Mouse (Mus musculus): ENCODE measurements at regions not wholly inside any gene's neighbourhood (a gene's known extent, or its start where the extent isn't known, plus 50 kb on each side); places are given as distances from the start of the nearest gene placed in this dataset.

GRCm38 (mm10) chr15:96197413-96197812 is 89.9 kb upstream of the Arid2 start:
- TF ChIP-seq POLR2A (IDR thresholded peaks at IDR 0.05; ENCODE audit: low read depth, low read length), result no peak
- TF ChIP-seq CTCF (conservative IDR thresholded peaks at IDR 0.05; ENCODE audit: insufficient read depth, insufficient read length, low read depth, low read length), result no peak
- Histone ChIP-seq H3K4me1 (ENCODE audit: control insufficient read depth, insufficient read depth, low read length) (no peaks in the 10 kb centered on the region), H3K36me3 (ENCODE audit: control insufficient read depth, insufficient read depth, low read length) (no peaks in the 10 kb centered on the region), H3K4me3 (ENCODE audit: insufficient read depth, low read depth, low read length) (no peak overlapping the region), H3K27me3 (replicated peaks; ENCODE audit: control insufficient read depth, insufficient read depth, low read length) (no peaks in the 10 kb centered on the region), H3K27ac (ENCODE audit: insufficient read depth, low read depth, low read length) (no peak overlapping the region)
- no peak for DNase-seq
- WGBS, result 54% methylated on average over 10 of the region's 10 CpGs

GRCm38 (mm10) chr15:96197932-96198331 is 89.4 kb upstream of the Arid2 start:
- H3K27me3 ChIP-seq (replicated peaks; ENCODE audit: control insufficient read depth, insufficient read depth, low read length), result no peaks in the 10 kb centered on the region
- H3K4me1 ChIP-seq (ENCODE audit: control insufficient read depth, insufficient read depth, low read length), result no peaks in the 10 kb centered on the region
- no peak overlapping the region for H3K27ac ChIP-seq (ENCODE audit: insufficient read depth, low read depth, low read length)
- no peak for DNase-seq
- H3K4me3 ChIP-seq (ENCODE audit: insufficient read depth, low read depth, low read length), result no peak overlapping the region
- WGBS, result 55% methylated on average over 5 of the region's 5 CpGs
- no peaks in the 10 kb centered on the region for H3K36me3 ChIP-seq (ENCODE audit: control insufficient read depth, insufficient read depth, low read length)
- TF ChIP-seq CTCF (conservative IDR thresholded peaks at IDR 0.05; ENCODE audit: insufficient read depth, insufficient read length, low read depth, low read length), result no peak
- no peak for TF ChIP-seq POLR2A (IDR thresholded peaks at IDR 0.05; ENCODE audit: low read depth, low read length)

GRCm38 (mm10) chr15:96201273-96201672 is 86.0 kb upstream of the Arid2 start:
- Histone ChIP-seq H3K27me3 (replicated peaks; ENCODE audit: control insufficient read depth, insufficient read depth, low read length) (no peaks in the 10 kb centered on the region), H3K4me1 (ENCODE audit: control insufficient read depth, insufficient read depth, low read length) (no peaks in the 10 kb centered on the region), H3K27ac (ENCODE audit: insufficient read depth, low read depth, low read length) (no peak overlapping the region), H3K36me3 (ENCODE audit: control insufficient read depth, insufficient read depth, low read length) (no peaks in the 10 kb centered on the region), H3K4me3 (ENCODE audit: insufficient read depth, low read depth, low read length) (no peak overlapping the region)
- DNase-seq, result no peak
- 87% methylated on average over 3 of the region's 3 CpGs for WGBS
- TF ChIP-seq POLR2A (IDR thresholded peaks at IDR 0.05; ENCODE audit: low read depth, low read length) (no peak), CTCF (conservative IDR thresholded peaks at IDR 0.05; ENCODE audit: insufficient read depth, insufficient read length, low read depth, low read length) (no peak)

- DNase-seq, result no peak
- WGBS, result 93% methylated on average over 10 of the region's 10 CpGs
These were observed 85.4 kb upstream of the Arid2 start for GRCm38 (mm10) chr15:96201701-96202460.

GRCm38 (mm10) chr15:96204187-96204586 is 83.1 kb upstream of the Arid2 start:
- no peaks in the 10 kb centered on the region for H3K4me1 ChIP-seq (ENCODE audit: control insufficient read depth, insufficient read depth, low read length)
- no peak overlapping the region for H3K4me3 ChIP-seq (ENCODE audit: insufficient read depth, low read depth, low read length)
- H3K27me3 ChIP-seq (replicated peaks; ENCODE audit: control insufficient read depth, insufficient read depth, low read length), result no peaks in the 10 kb centered on the region
- H3K27ac ChIP-seq (ENCODE audit: insufficient read depth, low read depth, low read length), result no peak overlapping the region
- TF ChIP-seq POLR2A (IDR thresholded peaks at IDR 0.05; ENCODE audit: low read depth, low read length), result no peak
- TF ChIP-seq CTCF (conservative IDR thresholded peaks at IDR 0.05; ENCODE audit: insufficient read depth, insufficient read length, low read depth, low read length), result no peak
- no peaks in the 10 kb centered on the region for H3K36me3 ChIP-seq (ENCODE audit: control insufficient read depth, insufficient read depth, low read length)
- WGBS, result 94% methylated on average over 5 of the region's 5 CpGs
- DNase-seq, result no peak

More at GRCm38 (mm10) chr15:96201701-96202460, 85.4 kb upstream of the Arid2 start:
- H3K4me3 ChIP-seq (ENCODE audit: insufficient read depth, low read depth, low read length), result no peak overlapping the region
- no peaks in the 10 kb centered on the region for H3K36me3 ChIP-seq (ENCODE audit: control insufficient read depth, insufficient read depth, low read length)
- no peaks in the 10 kb centered on the region for H3K4me1 ChIP-seq (ENCODE audit: control insufficient read depth, insufficient read depth, low read length)
- no peaks in the 10 kb centered on the region for H3K27me3 ChIP-seq (replicated peaks; ENCODE audit: control insufficient read depth, insufficient read depth, low read length)
- no peak overlapping the region for H3K27ac ChIP-seq (ENCODE audit: insufficient read depth, low read depth, low read length)
- TF ChIP-seq CTCF (conservative IDR thresholded peaks at IDR 0.05; ENCODE audit: insufficient read depth, insufficient read length, low read depth, low read length) (no peak), POLR2A (IDR thresholded peaks at IDR 0.05; ENCODE audit: low read depth, low read length) (no peak)

GRCm38 (mm10) chr15:96204623-96205022 is 82.7 kb upstream of the Arid2 start:
- Histone ChIP-seq H3K4me1 (ENCODE audit: control insufficient read depth, insufficient read depth, low read length) (no peaks in the 10 kb centered on the region), H3K36me3 (ENCODE audit: control insufficient read depth, insufficient read depth, low read length) (no peaks in the 10 kb centered on the region), H3K27ac (ENCODE audit: insufficient read depth, low read depth, low read length) (no peak overlapping the region), H3K4me3 (ENCODE audit: insufficient read depth, low read depth, low read length) (no peak overlapping the region), H3K27me3 (replicated peaks; ENCODE audit: control insufficient read depth, insufficient read depth, low read length) (no peaks in the 10 kb centered on the region)
- DNase-seq, result no peak
- TF ChIP-seq CTCF (conservative IDR thresholded peaks at IDR 0.05; ENCODE audit: insufficient read depth, insufficient read length, low read depth, low read length) (no peak), POLR2A (IDR thresholded peaks at IDR 0.05; ENCODE audit: low read depth, low read length) (no peak)
- 83% methylated on average over 5 of the region's 5 CpGs for WGBS

- Histone ChIP-seq H3K27ac (ENCODE audit: insufficient read depth, low read depth, low read length) (no peak overlapping the region), H3K4me1 (ENCODE audit: control insufficient read depth, insufficient read depth, low read length) (no peaks in the 10 kb centered on the region), H3K27me3 (replicated peaks; ENCODE audit: control insufficient read depth, insufficient read depth, low read length) (no peaks in the 10 kb centered on the region), H3K36me3 (ENCODE audit: control insufficient read depth, insufficient read depth, low read length) (no peaks in the 10 kb centered on the region), H3K4me3 (ENCODE audit: insufficient read depth, low read depth, low read length) (no peak overlapping the region)
- TF ChIP-seq POLR2A (IDR thresholded peaks at IDR 0.05; ENCODE audit: low read depth, low read length) (no peak), CTCF (conservative IDR thresholded peaks at IDR 0.05; ENCODE audit: insufficient read depth, insufficient read length, low read depth, low read length) (no peak)
- WGBS, result 82% methylated on average over 11 of the region's 11 CpGs
- DNase-seq, result no peak
These were observed 76.5 kb upstream of the Arid2 start for GRCm38 (mm10) chr15:96210721-96211400.

Measured in kidney, adult 2 months (tissue).